Mouse (Mus musculus) cerebellum, adult 2 months (tissue): ENCODE data around the gene Nipsnap3b.

ENCODE experiments used
- CTCF ChIP-seq: fragments of 200-500 bp; IDR thresholded peaks from 2 replicates; pipeline ENCODE4 v1.5.1; 2011; ENCODE audit warnings: low read depth, mild to moderate bottlenecking, control low read depth, low read length, moderate library complexity, borderline replicate concordance; ENCODE audit not compliant: insufficient read depth
- POLR2A ChIP-seq: fragments of 200-500 bp; IDR thresholded peaks from 2 replicates; pipeline ENCODE4 v1.6.1; 2011; ENCODE audit warnings: low read length, control low read depth, borderline replicate concordance; ENCODE audit not compliant: insufficient read depth

- TF ChIP-seq CTCF (0 out of 2 replicates have a peak, but pooled peaks have one; percentile 5), POLR2A (no peak)
Observed at GRCm38 (mm10) chr4:53030326-53030948, 18.8 kb downstream of the Nipsnap3b start.
